Mouse (Mus musculus): ENCODE data around the gene Hdac9.

Gene Hdac9

DNA sequence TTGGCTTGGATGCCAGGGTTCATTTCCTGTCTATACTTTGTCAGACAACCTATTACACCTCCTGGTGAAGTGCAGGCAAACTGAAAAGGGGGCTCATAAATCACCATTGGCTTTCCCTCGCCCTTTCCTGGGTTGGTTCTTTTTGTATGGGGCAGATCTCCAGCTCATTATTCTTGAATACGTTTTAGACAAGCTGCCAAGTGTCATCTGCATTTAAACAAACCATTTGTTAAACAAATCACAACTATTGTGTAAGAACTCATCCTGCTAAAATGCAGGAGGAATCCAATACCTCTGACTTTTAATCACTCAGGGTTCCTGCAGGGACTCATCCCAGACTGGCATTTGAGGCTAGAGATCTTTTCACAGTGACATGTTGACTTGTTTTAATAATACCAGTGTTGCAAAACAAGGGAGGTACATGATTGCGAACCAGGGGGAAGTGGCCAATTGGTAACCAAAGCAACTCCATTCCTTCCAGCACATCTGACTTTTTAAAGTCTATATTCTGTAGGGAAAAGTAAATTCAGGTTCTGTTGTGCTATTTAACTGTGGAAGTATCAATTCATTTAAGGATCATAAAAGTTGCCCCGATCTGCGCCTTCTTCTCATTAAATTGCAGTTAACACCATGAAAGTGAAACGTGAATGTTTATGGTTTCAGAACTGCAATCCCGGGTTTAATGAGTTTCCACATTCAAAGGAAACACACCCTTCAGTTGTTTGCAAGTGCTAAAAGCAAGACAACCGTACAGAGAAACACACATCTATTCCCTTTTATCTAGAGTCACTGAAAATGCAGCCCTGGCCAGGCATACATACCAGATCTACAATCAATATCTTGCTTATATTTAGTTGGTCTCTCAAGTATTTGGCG, 696.6 kb downstream of the Hdac9 start:
- DNase-seq (ENCODE audit: low spot score), result no peak

DNA sequence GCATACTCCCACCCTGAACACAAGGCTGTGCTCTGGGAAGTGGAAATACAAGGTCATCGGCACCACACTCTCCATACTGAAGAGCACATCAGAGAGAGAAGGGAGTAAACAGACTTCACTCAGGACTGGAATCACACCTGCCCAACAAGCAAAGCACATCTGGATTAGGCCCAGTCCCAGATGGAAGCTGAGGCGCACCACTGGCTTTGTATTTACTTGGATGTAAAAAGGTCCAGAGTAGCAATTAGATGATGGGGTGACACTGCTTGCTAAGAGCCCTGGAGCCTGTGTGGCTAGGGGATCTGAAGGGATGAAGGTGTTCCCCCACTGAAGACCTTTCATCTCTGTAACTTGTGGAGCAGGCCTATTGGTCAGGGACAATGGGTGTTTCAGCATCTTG, 698.3 kb downstream of the Hdac9 start:
- no peak for DNase-seq (ENCODE audit: low spot score)

DNA sequence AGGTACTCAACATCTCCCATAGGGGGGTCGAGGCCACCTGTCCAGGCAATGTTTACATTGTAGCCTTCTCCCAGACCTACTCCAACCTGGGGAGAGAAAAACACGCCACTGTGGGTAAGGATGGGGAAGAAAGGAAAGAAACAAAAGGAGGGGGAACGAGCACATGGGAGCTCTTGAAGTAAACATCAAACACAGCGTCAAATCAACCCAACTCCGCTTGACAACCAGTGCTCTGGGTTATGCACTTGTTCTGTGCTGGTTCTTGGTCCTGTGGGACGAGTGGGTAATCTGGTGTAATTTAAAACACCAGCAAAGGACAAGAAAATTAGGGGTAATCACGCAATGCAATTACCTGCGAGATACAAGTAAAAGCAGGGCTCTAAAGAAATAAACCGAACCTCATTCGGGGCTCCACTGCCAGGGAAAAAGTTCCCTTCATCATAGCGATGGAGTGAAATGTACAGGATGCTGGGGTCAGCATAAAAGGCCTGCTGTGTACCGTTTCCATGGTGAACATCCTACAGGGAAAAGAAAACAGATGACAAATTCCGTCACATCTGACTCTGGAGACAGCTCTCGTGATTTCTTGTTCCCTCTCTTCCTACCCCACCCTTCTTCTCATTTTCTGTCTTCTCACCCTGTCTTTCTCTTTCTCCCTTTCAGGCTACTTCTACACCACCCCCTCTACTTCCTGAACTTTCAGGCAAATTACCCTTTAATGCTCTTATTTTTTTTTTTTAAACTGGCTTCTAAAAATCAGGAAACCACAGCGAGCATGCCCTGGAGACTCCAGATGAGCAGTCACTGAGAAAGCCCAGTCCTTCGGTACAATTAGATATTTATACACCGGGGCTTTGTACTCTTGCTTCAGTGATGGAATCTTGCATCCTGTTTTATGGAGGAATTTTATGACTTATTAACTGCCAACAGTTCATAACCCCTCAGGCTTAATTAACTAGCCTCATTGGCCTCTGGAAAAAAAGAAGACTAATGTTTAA, 701.6 kb downstream of the Hdac9 start:
- DNase-seq (ENCODE audit: low spot score), result no peak

DNA sequence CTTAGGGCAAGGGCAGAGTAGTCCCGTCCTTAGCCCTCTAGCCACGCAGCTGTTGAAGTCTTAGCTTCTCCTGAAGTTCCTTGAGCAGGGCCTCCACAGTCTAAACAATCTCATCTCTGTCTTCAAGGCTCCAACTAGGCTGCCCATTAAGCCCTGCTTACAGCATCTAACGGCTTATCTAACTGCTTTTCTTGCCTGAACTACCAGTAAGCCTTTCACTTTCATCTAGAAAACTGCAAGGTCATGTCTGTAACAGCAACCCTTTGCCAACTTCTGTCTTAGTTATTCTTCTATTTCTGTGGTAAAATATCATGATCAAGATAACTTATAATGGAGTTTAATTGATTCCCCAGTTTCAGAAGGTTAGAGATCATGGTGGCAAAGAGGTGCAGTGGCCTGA, 704.7 kb downstream of the Hdac9 start:
- no peak for DNase-seq (ENCODE audit: low spot score)

DNA sequence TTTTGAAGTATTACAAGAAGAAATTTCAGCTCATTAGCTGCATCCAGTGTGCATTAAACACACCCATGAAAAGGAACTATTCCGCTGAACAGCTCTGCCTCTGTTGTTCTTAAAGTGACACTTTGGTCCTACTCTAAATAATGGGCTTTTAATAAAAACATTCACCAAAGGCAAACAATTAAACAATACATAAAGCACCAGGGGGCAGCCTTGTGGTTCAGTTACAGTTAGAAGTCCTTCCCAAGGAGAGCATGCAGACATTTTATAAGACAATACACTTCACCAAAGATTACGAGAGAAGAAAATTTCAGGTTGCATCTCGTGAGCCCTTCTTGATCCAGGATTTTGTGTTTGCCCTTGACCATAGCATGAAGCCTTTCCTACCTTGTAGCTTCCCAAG, 715.4 kb downstream of the Hdac9 start:
- DNase-seq (ENCODE audit: low spot score), result no peak

DNA sequence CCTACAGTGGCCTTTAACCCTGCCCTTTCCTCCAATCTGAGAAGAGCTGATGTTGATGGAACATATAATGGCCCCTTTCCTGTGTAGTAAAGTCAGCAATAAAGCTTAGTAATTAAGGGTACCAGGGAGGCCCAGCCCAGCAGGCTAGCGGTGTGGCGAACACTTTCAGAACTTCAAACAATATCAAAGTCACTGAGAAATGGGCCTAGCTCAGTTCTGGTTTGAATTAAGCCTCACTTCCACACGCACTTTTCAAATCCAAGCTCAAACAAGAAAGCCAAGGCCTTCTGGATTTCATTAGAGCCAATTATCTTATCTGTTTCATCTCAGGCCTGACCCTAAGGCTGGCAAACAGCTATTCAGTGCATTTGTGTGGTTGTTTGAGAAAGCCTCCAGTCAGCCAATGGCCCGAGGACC, 716.9 kb downstream of the Hdac9 start:
- DNase-seq (ENCODE audit: low spot score), result peak; percentile 12

DNA sequence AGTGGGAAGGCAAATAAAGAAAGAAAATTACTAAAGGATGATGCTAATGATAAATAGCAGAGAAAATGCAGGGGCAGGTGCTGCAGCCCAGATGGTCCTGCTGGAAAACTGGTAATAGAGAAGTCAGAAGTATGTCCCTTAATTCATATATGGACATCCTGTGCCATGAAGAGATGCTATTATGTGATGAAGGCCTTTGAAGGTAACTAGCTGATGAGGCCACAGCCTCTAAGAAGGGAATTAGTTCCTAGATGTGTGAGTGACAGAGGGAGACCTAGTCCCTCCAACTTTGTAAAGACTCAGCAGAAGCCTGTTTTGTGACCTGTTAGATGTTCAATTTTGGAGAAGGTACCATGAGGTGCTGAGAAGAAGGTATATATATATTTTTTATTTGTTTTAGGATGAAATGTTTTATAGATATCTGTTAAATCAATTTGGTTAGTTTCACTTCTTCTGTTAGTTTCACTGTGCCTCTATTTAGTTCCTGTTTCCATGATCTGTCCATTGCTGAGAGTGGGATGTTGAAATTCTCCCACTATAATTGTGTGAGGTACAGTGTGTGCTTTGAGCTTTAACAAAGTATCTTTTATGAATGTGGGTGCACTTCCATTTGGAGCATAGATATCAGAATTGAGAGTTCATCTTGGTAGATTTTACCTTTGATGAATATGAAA, 721.6 kb downstream of the Hdac9 start:
- no peak for DNase-seq (ENCODE audit: low spot score)

DNA sequence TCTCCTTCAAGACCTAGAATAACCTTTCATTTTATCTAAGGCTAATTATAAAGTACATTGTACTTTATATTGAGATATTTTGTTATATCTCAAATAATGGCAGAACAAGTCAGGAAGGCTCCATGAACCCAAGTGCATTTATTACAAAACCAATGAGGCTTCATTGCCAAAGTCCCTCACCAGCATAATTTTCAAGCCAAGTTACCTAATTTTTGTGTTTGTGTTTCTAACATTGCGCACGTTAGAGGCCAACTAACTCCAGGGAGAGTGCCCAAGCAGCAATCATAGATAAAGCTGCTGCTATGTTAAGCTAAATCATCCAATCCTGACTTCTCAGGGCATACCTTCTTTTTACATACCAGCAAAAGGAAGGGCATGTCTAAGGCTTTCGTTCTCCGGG, 722.8 kb downstream of the Hdac9 start:
- no peak for DNase-seq (ENCODE audit: low spot score)

DNA sequence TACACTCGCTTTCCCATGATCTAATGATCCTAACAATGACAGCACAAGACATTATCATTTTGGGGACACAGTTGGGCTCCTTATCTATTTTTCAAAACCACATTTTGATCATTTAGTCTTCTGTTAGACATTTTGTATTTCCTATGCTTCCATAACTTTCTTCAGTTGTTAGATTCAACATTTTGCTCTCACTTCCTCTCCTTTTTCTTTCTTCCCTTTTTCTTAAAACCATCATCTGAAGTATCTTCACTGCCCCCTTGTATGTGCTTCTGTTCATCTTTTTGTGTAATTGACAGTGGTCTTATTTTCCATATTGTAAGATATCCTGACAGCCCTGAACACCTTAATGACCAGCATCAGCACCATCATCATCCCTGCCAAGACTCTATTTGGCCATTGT, 725.6 kb downstream of the Hdac9 start:
- no peak for DNase-seq (ENCODE audit: low spot score)

DNA sequence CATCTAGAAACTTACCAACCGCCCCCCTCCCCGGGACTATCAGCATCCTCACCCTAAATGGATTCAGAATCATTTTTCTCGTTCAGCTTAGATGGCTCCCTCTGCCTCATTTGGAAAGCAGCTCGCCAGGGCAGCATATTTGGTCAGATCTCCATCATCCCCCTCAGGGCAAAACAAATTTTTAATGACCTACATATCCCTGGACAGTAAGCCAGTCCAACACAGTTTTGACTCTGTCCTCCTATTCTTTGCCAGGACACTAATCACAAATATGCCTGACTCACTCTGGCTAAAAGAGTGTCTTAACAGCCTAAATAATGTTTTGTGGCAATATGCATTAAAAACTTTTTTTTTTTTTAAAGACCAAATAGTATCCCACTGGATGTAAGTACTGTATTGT, 738.0 kb downstream of the Hdac9 start:
- no peak for DNase-seq (ENCODE audit: low spot score)

DNA sequence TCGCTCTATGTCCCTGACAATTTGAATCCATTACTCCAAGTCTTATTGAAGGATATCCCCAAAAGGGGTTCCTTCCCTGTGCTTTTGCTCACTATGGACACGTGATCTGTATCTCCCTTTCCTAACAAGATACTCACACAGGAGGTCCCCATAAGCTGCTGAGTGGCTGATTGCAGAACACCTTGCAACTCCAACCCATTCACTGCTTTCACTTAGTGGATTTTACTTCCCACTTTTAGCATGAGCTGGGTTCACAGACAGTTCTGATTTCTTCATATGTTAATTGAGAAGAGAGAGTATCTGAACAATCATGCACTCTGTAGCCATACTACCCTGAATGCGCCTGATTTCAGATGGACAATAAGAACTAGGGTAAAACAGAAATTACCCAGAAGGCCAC, 740.1 kb downstream of the Hdac9 start:
- no peak for DNase-seq (ENCODE audit: low spot score)

DNA sequence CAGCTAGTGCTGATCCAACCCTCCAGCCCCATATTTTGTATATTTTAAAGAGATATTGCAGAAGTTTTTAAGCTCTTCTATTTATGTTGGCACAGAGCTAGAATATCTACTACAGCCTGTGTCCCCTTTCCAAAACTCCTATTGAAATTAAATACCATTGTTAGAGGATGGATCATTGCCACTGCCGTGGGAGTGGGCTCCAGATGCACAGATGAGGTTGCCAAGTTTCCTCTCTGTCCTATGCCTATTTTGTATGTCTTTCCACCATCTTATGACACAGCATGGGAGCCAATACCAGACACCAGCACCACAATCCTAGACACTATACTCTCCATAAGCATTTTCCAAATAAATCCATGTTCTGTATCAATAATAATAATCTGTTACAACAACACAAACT, 743.9 kb downstream of the Hdac9 start:
- DNase-seq (ENCODE audit: low spot score), result no peak

DNA sequence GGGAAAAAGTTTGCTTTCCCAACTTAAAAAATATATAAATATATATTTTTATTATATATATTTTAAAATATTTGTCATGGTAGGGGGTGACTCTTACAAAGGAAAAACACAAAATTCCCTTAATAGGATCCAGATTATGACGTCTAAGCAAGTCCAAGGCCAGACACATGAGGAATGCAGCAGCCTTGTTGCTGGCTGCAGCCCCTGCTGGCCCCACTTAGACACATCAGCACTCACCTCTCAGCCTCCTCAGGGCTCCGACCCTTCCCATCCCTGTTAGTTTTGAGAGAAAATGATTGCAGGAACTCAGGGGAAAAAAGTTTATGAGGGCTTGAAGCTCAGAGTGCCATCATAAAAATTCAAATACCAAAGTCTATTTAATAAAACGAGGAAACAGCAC, 746.3 kb downstream of the Hdac9 start:
- no peak for DNase-seq (ENCODE audit: low spot score)

DNA sequence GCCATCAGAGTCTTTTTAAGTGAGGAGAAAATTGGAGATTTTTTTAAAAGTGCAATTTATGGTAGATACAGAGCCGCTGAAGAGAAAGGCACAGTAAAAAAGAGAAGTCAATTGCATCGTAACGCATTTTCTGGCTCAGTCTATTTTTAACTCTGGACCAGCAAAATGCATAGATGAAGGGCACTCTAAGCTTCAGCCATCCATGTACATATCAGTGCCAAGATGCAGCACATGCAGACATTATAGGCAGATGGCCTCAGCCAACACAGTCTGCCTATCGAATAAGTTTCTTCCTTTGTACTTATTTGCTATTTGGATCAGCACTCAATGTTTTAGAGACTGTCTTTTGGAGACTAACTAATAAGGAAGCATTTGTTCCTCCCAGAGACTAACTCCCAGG, 751.2 kb downstream of the Hdac9 start:
- DNase-seq (ENCODE audit: low spot score), result no peak

DNA sequence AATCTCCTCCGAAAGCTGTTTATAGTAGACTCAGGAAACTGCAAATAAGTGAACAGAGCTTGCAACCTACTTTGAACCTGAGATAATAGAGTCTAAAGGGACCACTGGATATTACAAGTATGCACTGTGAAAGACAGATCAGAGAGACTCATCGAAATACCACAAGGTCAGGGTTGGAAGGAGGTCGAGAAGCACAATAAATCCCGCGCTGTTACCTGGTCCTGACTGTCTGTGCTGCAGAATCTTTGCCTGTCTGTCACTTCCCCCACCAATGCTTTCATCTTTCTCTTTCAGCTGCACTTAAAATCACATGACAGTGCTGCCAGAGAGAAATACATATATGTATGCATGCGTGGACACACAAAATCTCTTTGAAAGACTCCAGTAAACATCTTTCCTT, 760.6 kb downstream of the Hdac9 start:
- DNase-seq (ENCODE audit: low spot score), result no peak

DNA sequence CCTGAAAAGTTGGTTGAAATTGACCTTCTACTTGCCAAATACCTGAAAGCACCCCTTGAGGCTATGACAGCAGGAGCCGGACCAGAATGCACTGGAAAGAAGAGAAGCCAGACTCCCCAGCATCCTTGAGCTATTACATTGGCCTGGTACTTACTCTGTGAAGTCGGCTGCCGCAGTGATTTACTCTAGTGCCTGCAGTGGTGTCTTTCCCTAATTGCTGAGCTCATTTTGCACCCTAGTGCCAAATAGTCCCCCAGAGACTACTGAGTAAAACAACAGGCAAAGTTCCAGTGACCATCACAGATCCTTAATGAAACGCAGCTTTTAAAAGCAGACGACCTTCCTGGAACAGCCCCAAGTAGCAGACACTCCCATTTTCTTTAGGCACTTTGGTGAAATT, 761.2 kb downstream of the Hdac9 start:
- DNase-seq (ENCODE audit: low spot score), result no peak

DNA sequence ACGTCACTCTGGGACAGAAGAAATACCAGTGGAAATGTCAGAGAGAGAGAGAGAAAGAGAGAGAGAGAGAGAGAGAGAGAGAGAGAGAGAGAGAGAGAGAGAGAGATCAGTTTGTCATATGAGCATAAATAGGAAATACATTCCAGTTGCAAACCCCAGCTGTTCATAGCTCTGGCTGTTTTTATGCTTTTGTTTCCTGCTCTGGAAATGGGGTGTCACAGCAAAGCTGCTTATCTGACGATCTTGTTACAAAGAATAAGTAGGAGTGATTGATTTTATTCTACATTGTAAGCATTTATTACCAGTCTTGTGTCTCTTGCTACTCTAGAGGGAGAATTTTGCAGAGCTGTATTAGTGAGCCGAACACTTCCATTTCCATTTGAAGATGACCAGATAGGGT, 762.1 kb downstream of the Hdac9 start:
- no peak for DNase-seq (ENCODE audit: low spot score)

DNA sequence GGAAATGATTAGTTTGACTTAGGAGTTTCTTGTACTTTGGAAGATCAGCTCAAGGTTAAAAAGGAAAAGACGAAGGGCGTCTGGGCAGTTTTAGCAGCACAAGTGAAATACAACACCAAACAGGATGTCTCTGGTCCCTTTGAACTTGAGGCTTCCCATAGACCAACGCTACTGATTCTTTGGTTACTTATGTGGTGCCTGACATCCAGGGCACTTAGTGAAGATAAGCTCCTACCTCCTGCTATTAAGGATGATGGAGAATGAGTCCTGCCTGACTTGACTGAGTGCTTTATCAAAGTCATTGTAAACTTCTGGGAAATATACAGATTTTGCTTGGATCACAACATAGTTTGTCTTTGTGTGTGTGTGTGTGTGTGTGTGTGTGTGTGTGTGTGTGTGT, 765.6 kb downstream of the Hdac9 start:
- no peak for DNase-seq (ENCODE audit: low spot score)

DNA sequence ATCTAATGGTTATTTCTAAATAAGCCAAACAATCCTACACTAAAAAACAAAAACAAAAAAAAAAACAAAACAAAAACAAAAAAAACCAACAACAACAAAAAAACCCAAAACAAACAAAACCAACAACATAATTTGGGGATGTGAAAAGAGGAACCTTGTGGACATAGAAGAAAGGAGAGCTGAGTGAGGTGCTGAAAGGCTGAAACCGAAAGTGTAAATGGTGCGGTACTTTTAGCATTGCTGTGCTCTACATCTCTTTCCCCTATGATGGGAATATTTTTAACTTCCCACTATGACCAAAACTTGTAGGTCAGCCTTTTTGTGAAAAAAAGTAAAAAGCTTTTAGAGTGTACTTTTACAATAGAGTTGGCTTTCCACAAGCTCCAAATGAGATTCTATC, 774.2 kb downstream of the Hdac9 start:
- no peak for DNase-seq (ENCODE audit: low spot score)

DNA sequence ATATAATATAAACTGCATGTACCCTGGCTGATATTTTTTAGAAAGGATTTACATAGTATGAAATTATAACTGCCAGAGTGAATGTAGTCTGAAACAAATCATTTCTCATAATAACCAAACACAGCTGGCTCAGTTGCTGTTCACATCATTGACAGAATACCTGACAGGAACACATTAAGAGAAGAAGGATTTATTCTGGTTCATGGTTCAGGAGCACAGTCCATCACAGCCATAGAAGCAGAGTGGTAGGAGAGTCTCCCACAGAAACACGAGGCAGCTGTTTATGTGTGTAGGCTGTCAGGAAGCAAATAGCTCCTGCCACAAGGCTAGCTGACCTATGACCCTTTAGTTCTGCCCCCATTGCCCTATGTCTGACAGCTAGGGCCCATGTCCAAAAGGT, 803.6 kb downstream of the Hdac9 start:
- no peak for DNase-seq (ENCODE audit: low spot score)

DNA sequence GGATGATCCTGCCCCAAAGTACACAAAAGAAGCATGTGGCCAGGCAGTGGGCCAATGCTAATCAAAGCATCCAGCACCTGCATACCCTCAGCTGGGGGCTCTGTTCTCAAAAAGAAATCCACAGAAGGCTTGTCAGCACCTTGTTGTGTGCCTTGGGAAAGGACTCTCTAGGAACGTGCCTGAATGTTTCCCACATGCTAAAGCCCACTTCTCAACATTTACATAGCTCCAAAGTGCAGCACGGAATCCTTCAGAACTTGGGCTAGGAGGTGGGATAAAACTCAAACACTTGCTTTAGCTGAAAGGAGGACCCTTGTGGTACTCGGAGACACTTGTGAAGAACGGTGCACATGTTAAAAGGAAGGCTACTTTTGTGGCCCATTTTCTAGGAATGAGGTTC, 823.9 kb downstream of the Hdac9 start:
- DNase-seq (ENCODE audit: low spot score), result no peak

DNA sequence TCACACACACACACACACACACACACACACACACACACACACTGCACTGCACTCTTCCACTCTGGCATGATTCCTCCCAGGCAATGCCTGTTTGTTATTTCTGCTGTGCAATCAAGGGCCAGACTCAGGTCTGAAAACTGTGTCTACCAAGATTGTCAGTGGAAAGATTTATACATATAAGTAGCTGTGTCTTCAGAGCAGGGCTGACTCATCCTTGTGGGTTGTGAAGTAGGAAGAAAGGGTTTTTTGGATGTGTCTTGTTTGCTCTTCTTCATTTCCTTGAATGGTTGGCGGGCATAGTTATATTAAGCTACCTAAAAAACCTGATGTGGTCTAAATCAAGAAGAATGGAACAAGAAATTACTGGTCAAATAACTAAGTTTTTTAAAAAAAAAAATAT, 825.0 kb downstream of the Hdac9 start:
- no peak for DNase-seq (ENCODE audit: low spot score)

Data from yolk sac, embryonic 10.5 days (tissue).